Mouse (Mus musculus) left cerebral cortex, adult 2 months (tissue): ENCODE results near the gene Msantd2. TPM values are rescaled to one million over a fixed set of nuclear protein-coding genes. Genes with fewer than 3 reads are reported as not detected.
A peak's percentile ranks its signal among the peaks of the same experiment; 100 is the strongest.

Experiments
- DNase-seq, 2 experiments: peaks; one replicate each; pipeline ENCODE4 v3.0.0; 2021 to 2022; ENCODE audit warnings: low spot score in 2 of 2, mixed read lengths in 1 of 2; ENCODE audit errors: extremely low spot score in 1 of 2
- H3K27ac ChIP-seq: fragments of 200-600 bp; 2 replicates; pipeline ENCODE4 v1.8.1; 2022
- H3K4me3 ChIP-seq: fragments of 200-600 bp; 2 replicates; pipeline ENCODE4 v1.8.1; 2022
- CTCF ChIP-seq: fragments of 200-600 bp; IDR thresholded peaks from 2 replicates; pipeline ENCODE4 v1.8.1; 2022; ENCODE audit warnings: antibody characterized with exemption, mild to moderate bottlenecking, moderate library complexity
- intact Hi-C: fragments of 180-260 bp; cut with DNase I; formaldehyde crosslinking; loops from one replicate; pipeline ENCODE4 v1.15.1; 2025
- total RNA-seq, 2 experiments: library from RNA; stranded (reverse); gene quantifications; 2 replicates each; pipeline ENCODE4 v1.2.3; 2021

Gene Msantd2
- total RNA-seq, 2 experiments from 2014 or later, result 21.4 to 26.7 TPM

GRCm38 (mm10) chr9:37563805-37564204 is 74.7 kb downstream of the Msantd2 start:
- DNase-seq, result no peak
- Histone ChIP-seq H3K27ac (no peak overlapping the region), H3K4me3 (no peak overlapping the region)
- TF ChIP-seq CTCF, result no peak
- intact Hi-C loops, result no loop called here

GRCm38 (mm10) chr9:37567019-37567418 is 77.9 kb downstream of the Msantd2 start:
- H3K27ac ChIP-seq, result peak overlapping the region; percentile 86
- no peak for TF ChIP-seq CTCF
- H3K4me3 ChIP-seq, result no peak overlapping the region
- DNase-seq, result no peak
- intact Hi-C loops, result loop anchor here (5.0 kb wide), 2 partner anchors 110 to 365 kb away; no protein-coding TSS in a partner anchor

- intact Hi-C loops, result loop anchor here (5.0 kb wide), 2 partner anchors 110 to 365 kb away; no protein-coding TSS in a partner anchor
- no peak for TF ChIP-seq CTCF
- no peak overlapping the region for H3K4me3 ChIP-seq
- peak in 1 of 2 experiments; percentile 28 for DNase-seq
- H3K27ac ChIP-seq, result peak overlapping the region; percentile 86
These were observed 78.3 kb downstream of the Msantd2 start for GRCm38 (mm10) chr9:37567454-37567853.

- Histone ChIP-seq H3K4me3 (no peak overlapping the region), H3K27ac (peak overlapping the region; percentile 86)
- intact Hi-C loops, result loop anchor here (1.0 to 5.0 kb wide), 4 partner anchors 12 to 364 kb away; no protein-coding TSS in a partner anchor
- TF ChIP-seq CTCF, result no peak
- peak; percentile 52 to 71 for DNase-seq
These were observed 78.9 kb downstream of the Msantd2 start for GRCm38 (mm10) chr9:37567892-37568604.

GRCm38 (mm10) chr9:37568605-37569214 is 79.6 kb downstream of the Msantd2 start:
- intact Hi-C loops, result loop anchor here (1.0 to 5.0 kb wide), 4 partner anchors 12 to 364 kb away; no protein-coding TSS in a partner anchor
- Histone ChIP-seq H3K4me3 (no peak overlapping the region), H3K27ac (peak overlapping the region; percentile 86)
- TF ChIP-seq CTCF, result no peak
- peak in 1 of 2 experiments; percentile 17 for DNase-seq

- intact Hi-C loops, result loop anchor here (2.0 to 5.0 kb wide), 3 partner anchors 45 to 363 kb away; no protein-coding TSS in a partner anchor
- Histone ChIP-seq H3K4me3 (no peak overlapping the region), H3K27ac (peak overlapping the region; percentile 86; the same call in 1 of the 2 replicates)
- no peak for TF ChIP-seq CTCF
- no peak for DNase-seq
These were observed 80.2 kb downstream of the Msantd2 start for GRCm38 (mm10) chr9:37569231-37569835.

- no peak overlapping the region for H3K4me3 ChIP-seq
- TF ChIP-seq CTCF, result no peak
- H3K27ac ChIP-seq, result peak overlapping the region; percentile 45
- intact Hi-C loops, result loop anchor here (10.0 kb wide), 1 partner anchor 242 kb away; no protein-coding TSS in a partner anchor
- no peak for DNase-seq
These were observed 83.2 kb downstream of the Msantd2 start for GRCm38 (mm10) chr9:37572204-37572876.

Other genes with a start within 250 kb of the Msantd2 start
- 1 to 10 TPM; 1.6 to 1.8 TPM for gene Slc37a2, start 233.6 kb upstream of the Msantd2 start, total RNA-seq
- 1 to 10 TPM; 1.9 to 2.5 TPM for gene Ccdc15, start 140.9 kb upstream of the Msantd2 start, total RNA-seq
- 10 to 100 TPM; 53.6 to 53.7 TPM for gene Hepacam, start 122.0 kb upstream of the Msantd2 start, total RNA-seq
- 1 to 10 TPM; 8.0 to 9.5 TPM for gene Robo4, start 87.4 kb upstream of the Msantd2 start, total RNA-seq
- gene Robo3, start 56.1 kb upstream of the Msantd2 start, total RNA-seq, result 10 to 100 TPM; 30.9 to 34.3 TPM
- gene Esam, start 38.8 kb downstream of the Msantd2 start, total RNA-seq, result 10 to 100 TPM; 19.6 to 22.5 TPM
- gene Vsig2, start 49.9 kb downstream of the Msantd2 start, total RNA-seq, result 1 to 10 TPM; 4.1 to 4.5 TPM
- 1,000 to 10,000 TPM; 1,927 to 1,950 TPM for gene Nrgn, start 63.6 kb downstream of the Msantd2 start, total RNA-seq
- 10 to 100 TPM; 17.1 to 18.8 TPM for gene Siae, start 66.4 kb downstream of the Msantd2 start, total RNA-seq
- 1 to 10 TPM; 1.7 to 2.1 TPM for gene Spa17, start 124.4 kb downstream of the Msantd2 start, total RNA-seq
- 10 to 100 TPM; 52.5 to 59.8 TPM for gene Tbrg1, start 168.0 kb downstream of the Msantd2 start, total RNA-seq
- gene Panx3, start 179.9 kb downstream of the Msantd2 start, total RNA-seq, result not detected
- gene Olfr160, start 226.9 kb downstream of the Msantd2 start, total RNA-seq, result not detected